Mouse (Mus musculus) forebrain, embryonic 14.5 days (tissue): ENCODE measurements around the gene Apom. TPM values are rescaled to one million over a fixed set of nuclear protein-coding genes. Genes with fewer than 3 reads are reported as not detected.

Experiments
- ATAC-seq: fragments of 200-750 bp; cut with Nextera tagmentation; 2 replicates; pipeline ENCODE4 v1.8.0; 2017; ENCODE audit warnings: mild to moderate bottlenecking, moderate library complexity
- DNase-seq: peaks from one replicate; pipeline ENCODE4 v3.0.0-alpha.2; 2015; ENCODE audit warnings: low spot score
- H3K27ac ChIP-seq: fragments of 300-500 bp; sonication (generic); 2 replicates; pipeline ENCODE4 v1.5.1; 2014; ENCODE audit warnings: low read depth, mild to moderate bottlenecking, control low read depth, low read length, moderate library complexity
- H3K27me3 ChIP-seq: fragments of 300-500 bp; sonication (generic); replicated peaks from 2 replicates; pipeline ENCODE4 v1.6.1; 2014; ENCODE audit warnings: low read length, control low read depth, mixed read lengths; ENCODE audit not compliant: control insufficient read depth, insufficient read depth
- H3K36me3 ChIP-seq: fragments of 300-500 bp; sonication (generic); 2 replicates; pipeline ENCODE4 v1.6.1; 2014; ENCODE audit warnings: low read length, control low read depth; ENCODE audit not compliant: control insufficient read depth, insufficient read depth
- H3K4me1 ChIP-seq: fragments of 300-500 bp; sonication (generic); 2 replicates; pipeline ENCODE4 v1.6.1; 2014; ENCODE audit warnings: antibody characterized with exemption, low read length, control low read depth; ENCODE audit not compliant: control insufficient read depth, insufficient read depth
- H3K4me2 ChIP-seq: fragments of 300-500 bp; sonication (generic); 2 replicates; pipeline ENCODE4 v1.6.1; 2014; ENCODE audit warnings: mild to moderate bottlenecking, control low read depth, low read length
- H3K4me3 ChIP-seq: fragments of 300-500 bp; sonication (generic); 2 replicates; pipeline ENCODE4 v1.5.1; 2014; ENCODE audit warnings: low read depth, low read length, control low read depth
- H3K9ac ChIP-seq: fragments of 300-500 bp; sonication (generic); 2 replicates; pipeline ENCODE4 v1.6.1; 2014; ENCODE audit warnings: mild to moderate bottlenecking, low read length, control low read depth, moderate library complexity
- H3K9me3 ChIP-seq: fragments of 300-500 bp; sonication (generic); replicated peaks from 2 replicates; pipeline ENCODE4 v1.6.1; 2016; ENCODE audit warnings: low read length, control low read depth, mixed read lengths; ENCODE audit not compliant: control insufficient read depth
- WGBS: fragments of 180-500 bp; shearing (Covaris S2); extraction: QIAGEN DNeasy Blood & Tissue Kit; methylation state at CpG from one replicate; pipeline ENCODE4 v1.1.7; 2014; 5-methylcytosine and 5-hydroxymethylcytosine counted together
- polyA plus RNA-seq: library from polyadenylated mRNA; unstranded; fragments of >200 nt; fragmentation: Nextera tagmentation; extraction: Ambion mirVana; gene quantifications from 2 replicates; pipeline ENCODE4 v1.2.1, GENCODE M21; 2014

Apom gene
- polyA plus RNA-seq, 1 experiment from 2014 or later, result 0.29 TPM

DNA sequence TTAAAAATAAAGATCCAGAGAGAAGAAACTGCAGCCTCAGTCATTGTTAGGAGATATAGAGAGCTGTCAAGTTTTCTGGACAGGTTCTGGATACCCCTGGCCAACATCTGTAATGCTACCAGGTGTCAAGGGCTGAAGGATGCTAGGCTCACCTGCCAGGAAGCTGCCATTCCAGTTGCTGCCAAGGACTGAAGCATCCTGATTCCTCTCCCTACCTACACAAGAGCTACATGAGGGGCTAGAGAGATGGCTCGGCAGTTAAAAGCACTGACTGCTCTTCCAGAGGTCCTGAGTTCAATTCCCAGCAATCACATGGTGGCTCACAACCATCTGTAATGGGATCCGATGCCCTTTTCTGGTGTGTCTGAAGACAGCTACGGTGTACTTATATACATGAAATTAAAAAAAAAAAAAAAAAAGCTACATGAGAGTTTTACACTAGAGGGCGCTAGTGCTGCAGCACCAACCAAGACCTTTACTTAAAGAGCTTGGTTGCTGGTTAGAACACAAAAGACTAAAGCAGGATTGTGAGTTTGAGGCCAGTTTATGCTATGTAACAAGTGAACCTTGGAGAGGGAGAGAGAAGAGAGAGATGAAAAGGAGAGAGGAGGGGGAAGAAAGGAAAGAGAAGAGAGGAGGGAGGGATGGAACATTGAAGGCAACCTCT lies 36.8 kb upstream of the Apom start:
- H3K27ac ChIP-seq, result peak overlapping the region; percentile 50; the same call in 1 of the 2 replicates
- no peak overlapping the region for H3K4me2 ChIP-seq
- H3K4me1 ChIP-seq, result peaks cover 6% of the 10 kb centered on the region; the same call in 1 of the 2 replicates
- 18% methylated on average over 4 of the region's 4 CpGs for WGBS
- H3K27me3 ChIP-seq, result no peaks in the 10 kb centered on the region
- H3K4me3 ChIP-seq, result no peak overlapping the region
- ATAC-seq, result no peak
- H3K9me3 ChIP-seq, result no peaks in the 10 kb centered on the region
- DNase-seq, result peak; percentile 87
- no peaks in the 10 kb centered on the region for H3K36me3 ChIP-seq
- no peak overlapping the region for H3K9ac ChIP-seq

DNA sequence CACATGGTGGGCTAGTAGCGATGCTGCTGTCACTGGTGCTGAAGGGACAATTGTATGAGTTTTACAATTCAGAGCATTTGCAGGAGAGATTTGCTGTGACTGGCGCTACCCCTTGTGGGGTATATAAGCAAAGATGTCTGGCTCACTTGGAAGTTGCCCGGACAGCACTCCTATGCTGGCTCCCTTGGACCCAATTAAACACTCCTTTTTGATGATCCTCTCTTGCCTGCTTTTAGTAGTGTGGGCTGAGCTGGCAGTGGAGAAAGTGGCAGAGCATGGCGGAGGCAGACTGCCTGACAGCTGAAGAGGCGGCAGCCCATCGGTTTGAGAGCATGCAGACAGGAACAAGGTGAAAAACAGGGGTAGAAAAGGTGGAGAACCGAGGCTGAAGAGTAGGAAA lies 35.9 kb upstream of the Apom start:
- Histone ChIP-seq H3K27ac (no peak overlapping the region), H3K9ac (no peak overlapping the region), H3K4me2 (no peak overlapping the region), H3K9me3 (no peaks in the 10 kb centered on the region), H3K4me1 (peaks cover 9% of the 10 kb centered on the region), H3K27me3 (no peaks in the 10 kb centered on the region), H3K36me3 (no peaks in the 10 kb centered on the region), H3K4me3 (no peak overlapping the region)
- WGBS, result 87% methylated on average over 7 of the region's 7 CpGs
- ATAC-seq (no peak), DNase-seq (no peak)

DNA sequence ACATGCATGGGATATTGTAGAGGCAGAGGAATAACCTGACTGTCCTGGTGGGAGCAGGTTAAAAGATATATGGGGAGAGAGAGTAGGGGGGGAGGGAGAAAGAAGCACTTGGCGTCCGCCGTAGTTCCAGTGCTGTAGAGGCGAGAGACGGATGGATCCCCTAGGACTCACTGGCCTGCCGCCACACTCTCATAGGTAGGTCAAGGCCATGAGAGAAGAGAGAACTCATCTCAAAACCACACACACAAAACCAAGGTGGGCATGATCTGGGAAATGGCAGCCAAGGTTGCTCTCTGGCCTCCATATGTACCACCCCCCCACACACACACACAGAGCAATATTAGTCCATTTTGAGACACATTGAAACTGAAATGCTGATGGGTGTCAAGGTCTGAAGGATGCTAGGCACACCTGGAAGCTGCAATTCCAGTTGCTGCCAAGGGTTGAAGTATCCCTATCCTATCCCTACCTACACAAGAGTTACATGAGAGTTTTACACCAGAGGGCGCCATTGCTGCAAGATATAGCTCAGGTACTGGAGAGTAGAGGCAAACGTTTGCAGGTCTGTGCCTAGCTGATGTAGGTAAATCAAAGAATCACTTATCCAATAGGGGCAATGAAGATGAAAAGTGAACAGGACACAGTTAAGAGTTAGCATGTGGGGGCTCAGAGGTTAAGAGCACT lies 34.6 kb upstream of the Apom start:
- H3K9me3 ChIP-seq, result no peaks in the 10 kb centered on the region
- H3K4me1 ChIP-seq, result peaks cover 18% of the 10 kb centered on the region
- peaks cover 11% of the 10 kb centered on the region for H3K36me3 ChIP-seq
- peak overlapping the region; percentile 64 for H3K9ac ChIP-seq
- WGBS, result 70% methylated on average over 8 of the region's 8 CpGs
- peak overlapping the region; percentile 100 for H3K4me3 ChIP-seq
- peak overlapping the region; percentile 97 for H3K27ac ChIP-seq
- ATAC-seq (no peak), DNase-seq (peak; percentile 82)
- peak overlapping the region; percentile 63 for H3K4me2 ChIP-seq
- no peaks in the 10 kb centered on the region for H3K27me3 ChIP-seq

DNA sequence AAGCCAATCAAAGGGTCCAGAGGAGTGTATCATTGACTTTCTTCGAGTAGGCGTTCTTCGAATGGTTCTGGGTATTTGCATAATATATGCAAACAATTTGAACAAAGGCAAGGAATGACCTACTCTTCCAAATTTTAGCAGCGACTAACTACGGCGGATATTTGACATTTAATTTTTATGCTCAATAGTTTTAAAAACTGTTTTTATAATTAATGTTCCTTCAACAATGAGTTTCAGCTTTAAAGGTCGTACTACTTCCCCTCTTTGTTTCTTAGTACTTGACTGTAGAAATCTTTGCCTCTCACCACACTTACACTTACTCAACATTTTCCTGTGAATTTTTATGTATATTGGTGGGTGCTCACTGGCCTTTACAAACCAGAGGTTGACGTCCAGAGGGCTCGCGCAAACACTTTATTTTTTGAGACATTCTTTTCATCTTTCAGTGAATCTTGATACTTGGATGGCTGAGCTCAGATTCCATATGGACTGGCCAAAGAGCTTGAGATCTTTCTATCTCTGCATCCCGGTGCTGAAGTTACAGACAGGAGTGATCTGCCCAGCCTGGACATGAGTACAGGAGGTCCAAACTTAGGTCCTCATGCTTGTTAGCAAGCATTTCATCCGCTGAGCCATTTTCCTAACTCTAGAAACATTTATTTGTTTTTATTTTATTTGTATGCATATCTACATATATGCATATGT lies 33.8 kb upstream of the Apom start:
- Histone ChIP-seq H3K4me1 (peaks cover 18% of the 10 kb centered on the region), H3K36me3 (peaks cover 20% of the 10 kb centered on the region), H3K9ac (peak overlapping the region; percentile 64), H3K4me2 (peak overlapping the region; percentile 63), H3K4me3 (peak overlapping the region; percentile 100), H3K27ac (peak overlapping the region; percentile 97), H3K27me3 (no peaks in the 10 kb centered on the region), H3K9me3 (no peaks in the 10 kb centered on the region)
- DNase-seq (no peak), ATAC-seq (peak; percentile 87)
- WGBS, result 18% methylated on average over 12 of the region's 12 CpGs

DNA sequence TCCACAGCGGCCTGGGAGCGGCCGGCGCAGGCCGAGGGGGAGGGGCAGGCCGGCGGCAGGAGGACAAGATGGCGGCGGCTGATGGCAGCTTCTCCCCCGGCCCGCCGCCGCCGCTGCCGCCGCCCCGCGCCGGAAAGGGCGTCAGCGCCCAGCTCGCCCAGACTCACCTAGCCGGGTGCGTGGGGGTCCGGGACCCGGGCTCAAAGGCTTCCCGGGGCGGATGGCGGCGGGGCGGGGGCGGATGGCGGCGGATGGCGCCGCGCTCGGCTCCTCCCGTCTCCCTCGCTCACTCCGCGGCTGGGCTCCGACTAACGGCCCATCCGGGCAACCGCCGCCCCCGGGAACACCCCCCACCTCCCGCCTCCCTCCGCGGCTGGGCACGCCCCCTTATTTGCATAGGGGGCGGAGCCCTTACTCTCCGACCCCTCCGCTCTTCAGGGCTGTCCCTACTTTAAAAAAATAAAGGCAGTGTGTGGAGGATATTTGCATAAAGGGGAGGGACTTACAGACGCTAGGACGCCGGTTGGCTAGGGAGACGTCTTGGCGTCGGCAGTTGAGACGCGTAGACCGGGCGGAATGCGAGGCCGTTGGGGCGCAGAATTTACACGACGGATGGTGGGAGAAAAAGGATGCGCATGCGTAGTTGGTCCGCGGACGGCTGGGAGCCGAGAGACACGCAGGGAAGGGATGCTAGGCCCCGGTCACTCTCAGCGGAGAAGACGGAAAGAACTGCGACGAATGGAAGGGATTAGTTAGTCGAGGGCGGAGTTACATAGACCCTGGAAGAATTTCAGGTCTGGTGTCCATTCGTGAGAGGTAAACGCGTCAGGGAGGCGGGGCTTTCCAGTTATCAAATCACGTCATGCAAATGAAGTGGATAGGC lies 33.0 kb upstream of the Apom start, which contains the start of gene Prrc2a:
Gene Prrc2a (minus strand): TSS at position 330 of the 883 bp plus-strand sequence.
- H3K4me1 ChIP-seq, result peaks cover 18% of the 10 kb centered on the region
- peak within 1 kb of the TSS; percentile 100 for H3K4me3 ChIP-seq
- H3K27ac ChIP-seq, result peak within 1 kb of the TSS; percentile 97
- under 1% methylated on average over 71 of the region's 89 CpGs for WGBS
- ATAC-seq (peak; percentile 95), DNase-seq (peak; percentile 100)
- H3K9me3 ChIP-seq, result no peaks in the 10 kb centered on the region
- peak within 1 kb of the TSS; percentile 99 for H3K9ac ChIP-seq
- H3K36me3 ChIP-seq, result peaks cover 28% of the 10 kb centered on the region
- H3K27me3 ChIP-seq, result no peaks in the 10 kb centered on the region
- H3K4me2 ChIP-seq, result peak within 1 kb of the TSS; percentile 98

DNA sequence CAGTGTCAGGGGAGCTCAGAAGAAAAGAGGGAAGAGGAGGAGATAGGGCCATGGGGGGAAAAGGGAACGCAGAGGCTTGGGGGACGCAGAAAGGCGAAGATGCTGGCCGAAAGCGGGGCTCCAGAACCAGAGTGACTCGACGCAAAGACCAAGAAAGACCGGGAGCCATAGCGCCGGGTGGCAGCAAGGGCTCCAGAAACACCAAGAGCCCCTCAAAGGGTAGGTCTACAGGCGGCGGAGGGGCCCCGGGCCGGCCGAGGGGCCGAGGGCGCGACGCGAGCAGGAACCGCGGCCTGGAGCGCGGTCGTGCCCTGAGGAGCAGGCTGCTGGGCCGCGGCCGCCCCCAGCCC lies 32.3 kb upstream of the Apom start:
- H3K36me3 ChIP-seq, result peaks cover 34% of the 10 kb centered on the region
- H3K9me3 ChIP-seq, result no peaks in the 10 kb centered on the region
- peak overlapping the region; percentile 98 for H3K4me2 ChIP-seq
- DNase-seq (no peak), ATAC-seq (no peak)
- peak overlapping the region; percentile 100 for H3K4me3 ChIP-seq
- no peaks in the 10 kb centered on the region for H3K27me3 ChIP-seq
- H3K27ac ChIP-seq, result peak overlapping the region; percentile 97
- peaks cover 18% of the 10 kb centered on the region for H3K4me1 ChIP-seq
- peak overlapping the region; percentile 99 for H3K9ac ChIP-seq
- WGBS, result under 1% methylated on average over 23 of the region's 28 CpGs

DNA sequence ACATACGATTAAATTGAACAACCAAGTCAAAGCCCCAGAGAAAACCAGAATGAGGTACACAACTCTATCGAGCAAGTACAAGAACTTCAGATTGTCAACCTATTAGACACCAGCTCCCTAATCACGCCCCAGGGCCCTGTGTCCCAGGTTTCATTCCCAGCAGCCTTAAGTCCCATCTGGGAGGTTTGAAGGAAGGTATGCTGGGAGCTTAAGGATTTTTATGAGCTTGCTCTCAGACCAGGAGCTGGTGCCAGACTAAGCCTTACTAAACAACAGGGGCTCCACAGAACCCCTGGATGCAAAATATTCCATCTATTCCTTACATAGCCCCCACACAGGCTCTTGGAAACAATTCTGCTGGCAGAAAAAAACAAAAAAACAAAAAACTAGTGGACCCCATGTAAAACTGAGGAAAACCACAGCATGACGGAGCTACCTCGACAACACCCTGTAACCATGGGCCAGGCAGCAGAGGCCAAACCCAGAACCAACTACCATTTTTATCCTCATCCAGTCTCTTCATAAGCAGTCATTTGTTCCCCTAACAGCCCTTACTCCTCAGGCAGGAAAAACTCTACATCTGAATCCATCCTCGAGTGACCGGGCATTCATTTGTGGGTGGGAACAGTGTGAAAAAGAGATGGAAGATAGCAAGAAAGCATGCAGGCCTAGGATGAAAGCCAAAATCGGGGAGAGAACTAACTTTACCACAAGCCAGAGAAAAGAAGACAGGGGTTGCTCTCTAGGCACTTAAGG lies 31.7 kb upstream of the Apom start:
- peak overlapping the region; percentile 99 for H3K9ac ChIP-seq
- peak overlapping the region; percentile 100 for H3K4me3 ChIP-seq
- H3K9me3 ChIP-seq, result no peaks in the 10 kb centered on the region
- no peak for ATAC-seq
- peaks cover 41% of the 10 kb centered on the region for H3K36me3 ChIP-seq
- H3K27me3 ChIP-seq, result no peaks in the 10 kb centered on the region
- no peak for DNase-seq
- H3K4me1 ChIP-seq, result peaks cover 18% of the 10 kb centered on the region
- WGBS, result 14% methylated on average over 8 of the region's 8 CpGs
- peak overlapping the region; percentile 97 for H3K27ac ChIP-seq
- H3K4me2 ChIP-seq, result peak overlapping the region; percentile 98

DNA sequence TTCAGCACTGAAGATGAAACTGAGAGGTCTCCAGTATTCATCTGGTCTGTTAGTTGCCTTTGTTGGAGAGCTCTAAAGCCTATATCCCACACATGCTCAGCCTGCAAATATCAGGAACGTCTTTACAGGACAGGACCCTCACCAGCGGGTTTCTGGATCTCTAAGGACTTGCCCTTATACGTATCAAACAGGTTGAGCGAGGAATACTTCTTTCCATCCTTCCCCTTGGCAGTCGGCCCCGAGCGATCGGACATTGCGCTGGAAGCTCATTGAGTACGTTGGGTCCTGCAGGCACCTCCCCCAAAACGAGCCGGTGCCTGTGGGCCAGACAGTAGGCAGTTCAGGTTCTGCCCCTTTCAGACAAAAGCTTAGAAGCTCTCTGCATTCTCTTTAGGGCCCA lies 30.9 kb upstream of the Apom start:
- Histone ChIP-seq H3K4me3 (peak overlapping the region; percentile 100), H3K36me3 (peaks cover 49% of the 10 kb centered on the region), H3K9me3 (no peaks in the 10 kb centered on the region), H3K4me2 (peak overlapping the region; percentile 98), H3K27ac (no peak overlapping the region), H3K27me3 (no peaks in the 10 kb centered on the region), H3K4me1 (peaks cover 18% of the 10 kb centered on the region), H3K9ac (peak overlapping the region; percentile 99)
- WGBS, result 46% methylated on average over 12 of the region's 12 CpGs
- ATAC-seq (no peak), DNase-seq (no peak)
